Mouse (Mus musculus) MEL (cell line): ENCODE measurements at regions not wholly inside any gene's neighbourhood (a gene's known extent, or its start where the extent isn't known, plus 50 kb on each side); places are given as distances from the start of the nearest gene placed in this dataset.

Source experiments
- DNase-seq: peaks from one replicate; pipeline ENCODE4 v3.0.0; 2011; ENCODE audit warnings: low read depth, low spot score
- H3K27ac ChIP-seq: 2 replicates; pipeline ENCODE4 v1.5.1; 2012; ENCODE audit warnings: low read depth, mild to moderate bottlenecking, control low read depth, low read length, moderate library complexity; ENCODE audit not compliant: control insufficient read depth
- H3K27me3 ChIP-seq, 2 experiments: fragments of 150-350 bp in 1 of 2; sonication (generic) in 1 of 2; 2 replicates each; pipeline ENCODE4 v1.6.1; 2012; ENCODE audit warnings: low read length in 2 of 2, mild to moderate bottlenecking in 2 of 2, improper control_type of control experiment in 1 of 2, moderate library complexity in 1 of 2; ENCODE audit not compliant: insufficient read depth in 2 of 2, control insufficient read depth in 1 of 2
- H3K36me3 ChIP-seq, 2 experiments: 2 replicates each; pipeline ENCODE4 v1.6.1; 2012 to 2014; ENCODE audit warnings: low read length in 2 of 2, improper control_type of control experiment in 1 of 2, inconsistent platforms in 1 of 2, mild to moderate bottlenecking in 1 of 2; ENCODE audit not compliant: insufficient read depth in 2 of 2, control insufficient read depth in 1 of 2
- H3K4me1 ChIP-seq, 2 experiments: fragments of 150-350 bp in 1 of 2; sonication (generic) in 1 of 2; 2 replicates each; pipeline ENCODE4 v1.6.1; 2012; ENCODE audit warnings: low read length in 2 of 2, improper control_type of control experiment in 1 of 2, mild to moderate bottlenecking in 1 of 2; ENCODE audit not compliant: insufficient read depth in 2 of 2, control insufficient read depth in 1 of 2
- H3K4me3 ChIP-seq, 2 experiments: fragments of 150-350 bp in 1 of 2; sonication (generic) in 1 of 2; 2 replicates each; pipeline ENCODE4 v1.5.1; 2012; ENCODE audit warnings: low read depth in 2 of 2, low read length in 2 of 2, mild to moderate bottlenecking in 2 of 2, moderate library complexity in 2 of 2, control low read depth in 1 of 2, improper control_type of control experiment in 1 of 2; ENCODE audit not compliant: control insufficient read depth in 1 of 2, insufficient read depth in 1 of 2
- H3K79me2 ChIP-seq: 2 replicates; pipeline ENCODE4 v1.6.1; 2012; ENCODE audit warnings: mild to moderate bottlenecking, low read length, moderate library complexity; ENCODE audit not compliant: control insufficient read depth, poor library complexity, insufficient read depth
- H3K9ac ChIP-seq: 2 replicates; pipeline ENCODE4 v1.6.1; 2012; ENCODE audit warnings: low read depth, mild to moderate bottlenecking, control low read depth, low read length, moderate library complexity; ENCODE audit not compliant: control insufficient read depth, poor library complexity, severe bottlenecking
- H3K9me3 ChIP-seq: fragments of 150-350 bp; sonication (generic); replicated peaks from 2 replicates; pipeline ENCODE4 v1.6.1; 2012; ENCODE audit warnings: mild to moderate bottlenecking, low read length, improper control_type of control experiment, moderate library complexity; ENCODE audit not compliant: insufficient read depth
- CHD1 ChIP-seq: IDR thresholded peaks from 2 replicates; pipeline ENCODE4 v1.6.1; 2012; ENCODE audit warnings: low read depth, mild to moderate bottlenecking, inconsistent platforms, low read length, improper control_type of control experiment
- CHD2 ChIP-seq: IDR thresholded peaks from 2 replicates; pipeline ENCODE4 v1.6.1; 2011; ENCODE audit warnings: low read length, improper control_type of control experiment
- CTCF ChIP-seq, 3 experiments: IDR thresholded peaks in 2 of 3; conservative IDR thresholded peaks in 1 of 3; 2 replicates each; pipeline ENCODE4 v1.5.1; 2011 to 2012; ENCODE audit warnings: low read length in 3 of 3, low read depth in 2 of 3, mild to moderate bottlenecking in 2 of 3, improper control_type of control experiment in 1 of 3, inconsistent platforms in 1 of 3, mixed read lengths in 1 of 3, moderate library complexity in 1 of 3; ENCODE audit not compliant: control insufficient read depth in 1 of 3, insufficient read depth in 1 of 3, poor library complexity in 1 of 3, severe bottlenecking in 1 of 3
- E2F4 ChIP-seq: IDR thresholded peaks from 2 replicates; pipeline ENCODE4 v1.6.1; 2011; ENCODE audit warnings: low read depth, low read length, improper control_type of control experiment, borderline replicate concordance
- ELF1 ChIP-seq: IDR thresholded peaks from 2 replicates; pipeline ENCODE4 v1.6.1; 2014; ENCODE audit warnings: low read depth, mild to moderate bottlenecking, inconsistent platforms, low read length, improper control_type of control experiment, moderate library complexity
- KAT2A ChIP-seq: conservative IDR thresholded peaks from 2 replicates; pipeline ENCODE4 v1.6.1; 2012; ENCODE audit warnings: low read depth, low read length, improper control_type of control experiment, inconsistent platforms
- MAFK ChIP-seq: IDR thresholded peaks from 2 replicates; pipeline ENCODE4 v1.6.1; 2011; ENCODE audit warnings: low read depth, mild to moderate bottlenecking, low read length, improper control_type of control experiment, borderline replicate concordance
- MAX ChIP-seq: IDR thresholded peaks from 2 replicates; pipeline ENCODE4 v1.6.1; 2011; ENCODE audit warnings: low read length, improper control_type of control experiment
- MEF2A ChIP-seq: IDR thresholded peaks from 2 replicates; pipeline ENCODE4 v1.6.1; 2014; ENCODE audit warnings: low read depth, mild to moderate bottlenecking, inconsistent platforms, low read length, improper control_type of control experiment; ENCODE audit not compliant: poor library complexity, insufficient replicate concordance, severe bottlenecking; ENCODE audit errors: extremely low read depth
- MYC ChIP-seq: IDR thresholded peaks from 2 replicates; pipeline ENCODE4 v1.6.1; 2011; ENCODE audit warnings: low read depth, mild to moderate bottlenecking, low read length, improper control_type of control experiment, moderate library complexity
- RAD21 ChIP-seq: IDR thresholded peaks from 2 replicates; pipeline ENCODE4 v1.6.1; 2011; ENCODE audit warnings: mild to moderate bottlenecking, low read depth, low read length, improper control_type of control experiment
- RCOR1 ChIP-seq: IDR thresholded peaks from 2 replicates; pipeline ENCODE4 v1.6.1; 2012; ENCODE audit warnings: low read depth, mild to moderate bottlenecking, inconsistent platforms, low read length, improper control_type of control experiment
- TCF12 ChIP-seq: IDR thresholded peaks from 2 replicates; pipeline ENCODE4 v1.6.1; 2014; ENCODE audit warnings: low read depth, mild to moderate bottlenecking, inconsistent platforms, low read length, improper control_type of control experiment, moderate library complexity
- USF1 ChIP-seq: IDR thresholded peaks from 2 replicates; pipeline ENCODE4 v1.6.1; 2014; ENCODE audit warnings: low read depth, mild to moderate bottlenecking, inconsistent platforms, low read length, improper control_type of control experiment, moderate library complexity
- USF2 ChIP-seq, 2 experiments: IDR thresholded peaks; 2 replicates each; pipeline ENCODE4 v1.6.1; 2011 to 2012; ENCODE audit warnings: improper control_type of control experiment in 2 of 2, low read length in 2 of 2, borderline replicate concordance in 1 of 2, inconsistent platforms in 1 of 2, low read depth in 1 of 2, mild to moderate bottlenecking in 1 of 2; ENCODE audit not compliant: insufficient read depth in 1 of 2
- ZC3H11A ChIP-seq: IDR thresholded peaks from 2 replicates; pipeline ENCODE4 v1.6.1; 2012; ENCODE audit warnings: low read depth, mild to moderate bottlenecking, inconsistent platforms, low read length, improper control_type of control experiment

- H3K79me2 ChIP-seq = no peaks in the 10 kb centered on the region
- H3K27ac ChIP-seq = no peak overlapping the region
- no peaks in the 10 kb centered on the region for H3K36me3 ChIP-seq
- H3K4me1 ChIP-seq = no peaks in the 10 kb centered on the region
- TF ChIP-seq ZC3H11A (no peak), KAT2A (no peak), MYC (no peak), CHD1 (no peak), RCOR1 (no peak), RAD21 (no peak), USF1 (no peak), USF2 (IDR thresholded peaks at IDR 0.05; ENCODE audit: borderline replicate concordance in 1 of 2, insufficient read depth in 1 of 2, low read depth in 1 of 2, low read length in 2 of 2) (no peak), TCF12 (no peak)
- no peak for DNase-seq
- no peak overlapping the region for H3K4me3 ChIP-seq
- H3K9me3 ChIP-seq = no peaks in the 10 kb centered on the region
- H3K9ac ChIP-seq = no peak overlapping the region
- H3K27me3 ChIP-seq = no peaks in the 10 kb centered on the region
Observed at GRCm38 (mm10) chr10:97778531-97778930, 52.0 kb upstream of the C030005K15Rik start.

GRCm38 (mm10) chr10:97779335-97779734, 52.8 kb upstream of the C030005K15Rik start:
- Histone ChIP-seq H3K27me3 (no peaks in the 10 kb centered on the region), H3K9me3 (no peaks in the 10 kb centered on the region), H3K4me3 (no peak overlapping the region), H3K27ac (no peak overlapping the region), H3K4me1 (no peaks in the 10 kb centered on the region), H3K36me3 (no peaks in the 10 kb centered on the region), H3K9ac (no peak overlapping the region), H3K79me2 (no peaks in the 10 kb centered on the region)
- DNase-seq = no peak
- no peak for TF ChIP-seq KAT2A
- no peak for TF ChIP-seq MAFK
- TF ChIP-seq TCF12 = no peak
- TF ChIP-seq MEF2A = no peak
- TF ChIP-seq ELF1 = no peak
- no peak for TF ChIP-seq MAX
- TF ChIP-seq MYC = no peak
- no peak for TF ChIP-seq USF1
- no peak for TF ChIP-seq CHD2
- TF ChIP-seq CTCF (IDR thresholded peaks at IDR 0.05 in 2 of 3, conservative IDR thresholded peaks at IDR 0.05 in 1 of 3; ENCODE audit: control insufficient read depth in 1 of 3, insufficient read depth in 1 of 3, low read depth in 2 of 3, low read length in 3 of 3, poor library complexity in 1 of 3, severe bottlenecking in 1 of 3) = no peak
- TF ChIP-seq E2F4 = no peak

GRCm38 (mm10) chr10:97793804-97794203, 67.2 kb upstream of the C030005K15Rik start:
- Histone ChIP-seq H3K9ac (no peak overlapping the region), H3K27me3 (no peaks in the 10 kb centered on the region), H3K36me3 (no peaks in the 10 kb centered on the region), H3K79me2 (no peaks in the 10 kb centered on the region), H3K27ac (no peak overlapping the region), H3K4me1 (no peaks in the 10 kb centered on the region), H3K4me3 (no peak overlapping the region), H3K9me3 (no peaks in the 10 kb centered on the region)
- TF ChIP-seq MAFK = no peak
- no peak for DNase-seq
